Mouse (Mus musculus) frontal cortex, postnatal 14 days (tissue): ENCODE data around the gene Slc30a9.

Source experiments
- DNase-seq, 2 experiments: peaks; one replicate each; pipeline ENCODE4 v3.0.0; 2022; ENCODE audit warnings: low spot score in 2 of 2

The Slc30a9 gene

GRCm38 (mm10) chr5:67312522-67312851 lies 5.7 kb downstream of the Slc30a9 start:
- DNase-seq: no peak

GRCm38 (mm10) chr5:67321656-67322268 lies 15.0 kb downstream of the Slc30a9 start:
- no peak for DNase-seq

GRCm38 (mm10) chr5:67324032-67324431 lies 17.3 kb downstream of the Slc30a9 start:
- no peak for DNase-seq

GRCm38 (mm10) chr5:67340811-67341210 lies 34.1 kb downstream of the Slc30a9 start:
- no peak for DNase-seq

- DNase-seq: no peak
Measured at GRCm38 (mm10) chr5:67347060-67347459, 40.3 kb downstream of the Slc30a9 start.

GRCm38 (mm10) chr5:67348949-67349348 lies 42.2 kb downstream of the Slc30a9 start:
- DNase-seq: peak in 1 of 2 experiments; percentile 19

GRCm38 (mm10) chr5:67362316-67362715 lies 55.6 kb downstream of the Slc30a9 start:
- DNase-seq: no peak

GRCm38 (mm10) chr5:67362931-67363330 lies 56.2 kb downstream of the Slc30a9 start:
- no peak for DNase-seq

- DNase-seq: no peak
Measured at GRCm38 (mm10) chr5:67377044-67377621, 70.4 kb downstream of the Slc30a9 start.

GRCm38 (mm10) chr5:67381690-67382089 lies 74.9 kb downstream of the Slc30a9 start:
- no peak for DNase-seq

- DNase-seq: no peak
Measured at GRCm38 (mm10) chr5:67382556-67382955, 75.8 kb downstream of the Slc30a9 start.

- DNase-seq: no peak
Measured at GRCm38 (mm10) chr5:67393951-67394350, 87.2 kb downstream of the Slc30a9 start.

- DNase-seq: no peak
Measured at GRCm38 (mm10) chr5:67395211-67395851, 88.6 kb downstream of the Slc30a9 start.

- no peak for DNase-seq
Measured at GRCm38 (mm10) chr5:67397186-67397585, 90.4 kb downstream of the Slc30a9 start.

- no peak for DNase-seq
Measured at GRCm38 (mm10) chr5:67399876-67400607, 93.3 kb downstream of the Slc30a9 start.

- DNase-seq: no peak
Measured at GRCm38 (mm10) chr5:67400608-67401480, 94.1 kb downstream of the Slc30a9 start.

- no peak for DNase-seq
Measured at GRCm38 (mm10) chr5:67401612-67402011, 94.9 kb downstream of the Slc30a9 start.

GRCm38 (mm10) chr5:67404380-67404779 lies 97.6 kb downstream of the Slc30a9 start:
- DNase-seq: no peak

GRCm38 (mm10) chr5:67404919-67405318 lies 98.2 kb downstream of the Slc30a9 start:
- no peak for DNase-seq
